Mouse (Mus musculus): ENCODE data around the gene Zmynd8.
A peak's percentile ranks its signal among the peaks of the same experiment; 100 is the strongest.

The Zmynd8 gene

GRCm38 (mm10) chr2:165740982-165741381, 157.8 kb downstream of the Zmynd8 start:
- DNase-seq, result peak; percentile 38

GRCm38 (mm10) chr2:165740381-165740780, 158.4 kb downstream of the Zmynd8 start:
- no peak for DNase-seq

DNA sequence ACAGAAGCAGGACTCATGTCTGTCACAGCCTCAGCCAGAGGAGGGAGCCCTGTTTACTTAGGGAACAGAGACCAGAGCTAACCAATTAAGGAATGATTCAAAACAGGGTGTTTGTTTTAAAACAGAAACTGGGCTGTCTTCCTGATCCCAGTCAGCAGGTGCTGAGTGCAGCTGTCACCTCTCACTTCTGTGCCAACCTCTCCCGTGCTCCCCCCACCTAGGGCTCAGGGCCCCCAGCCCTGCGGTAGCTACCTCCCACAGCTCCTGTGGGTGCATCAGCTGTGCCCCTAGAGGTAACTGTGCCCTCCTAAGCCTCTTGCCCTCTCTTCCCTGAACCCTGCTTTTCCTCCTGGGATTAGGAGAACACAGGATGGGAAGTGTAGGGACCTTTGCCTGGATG, 162.5 kb downstream of the Zmynd8 start:
- DNase-seq, result no peak

All from kidney, postnatal 10 days (tissue).